Mouse (Mus musculus) testis, adult 2 months (tissue): ENCODE data around the gene 1700028K03Rik.

Experiments
- CTCF ChIP-seq: fragments of 200-500 bp; IDR thresholded peaks from 2 replicates; pipeline ENCODE4 v1.5.1; 2012; ENCODE audit warnings: low read depth, mild to moderate bottlenecking, inconsistent platforms, low read length, moderate library complexity; ENCODE audit not compliant: control insufficient read depth, insufficient read depth, insufficient replicate concordance
- POLR2A ChIP-seq: fragments of 200-500 bp; IDR thresholded peaks from 2 replicates; pipeline ENCODE4 v1.6.1; 2012; ENCODE audit warnings: low read depth, mild to moderate bottlenecking, inconsistent platforms, low read length, moderate library complexity; ENCODE audit not compliant: control insufficient read depth

GRCm38 (mm10) chr5:107521386-107521785, 13.1 kb upstream of the 1700028K03Rik start:
- TF ChIP-seq CTCF, result no peak
- TF ChIP-seq POLR2A, result no peak
